Mouse (Mus musculus): ENCODE measurements around the gene Fndc4.

GRCm38 (mm10) chr5:31252795-31253545 lies 42.9 kb downstream of the Fndc4 start:
- TF ChIP-seq CTCF (IDR thresholded peaks at IDR 0.05; ENCODE audit: insufficient read depth, low read length) (no peak), POLR2A (IDR thresholded peaks at IDR 0.05; ENCODE audit: borderline replicate concordance, extremely low read depth, low read depth, low read length) (no peak)

All from lung, adult 2 months (tissue).